Mouse (Mus musculus) common myeloid progenitor, adult 5-6 weeks (primary cell): ENCODE data around the gene Naa40. TPM values are rescaled to one million over a fixed set of nuclear protein-coding genes. Genes with fewer than 3 reads are reported as not detected.
A peak's percentile ranks its signal among the peaks of the same experiment; 100 is the strongest.

Experiments used
- ATAC-seq: replicated peaks from 2 replicates; pipeline ENCODE4 v1.8.0; 2016; ENCODE audit warnings: low read depth, mild to moderate bottlenecking, moderate TSS enrichment, inconsistent platforms; ENCODE audit not compliant: poor library complexity, severe bottlenecking
- total RNA-seq: library from RNA; stranded (forward); fragments of 200-1000, 187-1606 nt; gene quantifications from 2 replicates; pipeline ENCODE4 v1.2.3, GENCODE M21; 2017

Naa40 gene
- total RNA-seq, 1 experiment from 2014 or later: 39.4 TPM

GRCm38 (mm10) chr19:7218753-7219152 lies 22.2 kb downstream of the Naa40 start:
- no peak for ATAC-seq

GRCm38 (mm10) chr19:7217926-7218267 lies 23.1 kb downstream of the Naa40 start:
- peak; percentile 18 for ATAC-seq

- ATAC-seq: peak; percentile 96
Measured at GRCm38 (mm10) chr19:7217162-7217925, 23.6 kb downstream of the Naa40 start, which contains the start of gene Cox8a. TSS of gene Cox8a (minus strand) at chr19:7217616.

- ATAC-seq: no peak
Measured at GRCm38 (mm10) chr19:7214484-7214883, 26.5 kb downstream of the Naa40 start.

- no peak for ATAC-seq
Measured at GRCm38 (mm10) chr19:7213010-7213409, 28.0 kb downstream of the Naa40 start.

GRCm38 (mm10) chr19:7212216-7212615 lies 28.8 kb downstream of the Naa40 start:
- ATAC-seq: no peak

GRCm38 (mm10) chr19:7209907-7210646 lies 30.9 kb downstream of the Naa40 start:
- ATAC-seq: no peak

GRCm38 (mm10) chr19:7205753-7206736 lies 34.9 kb downstream of the Naa40 start, which contains the start of gene Otub1:
TSS of gene Otub1 (minus strand) at chr19:7206316.
- peak; percentile 94 for ATAC-seq

- no peak for ATAC-seq
Measured at GRCm38 (mm10) chr19:7205326-7205725, 35.7 kb downstream of the Naa40 start.

GRCm38 (mm10) chr19:7204898-7205297 lies 36.1 kb downstream of the Naa40 start:
- ATAC-seq: no peak

- no peak for ATAC-seq
Measured at GRCm38 (mm10) chr19:7200427-7200826, 40.6 kb downstream of the Naa40 start.

- ATAC-seq: no peak
Measured at GRCm38 (mm10) chr19:7199089-7199488, 41.9 kb downstream of the Naa40 start.

- ATAC-seq: no peak
Measured at GRCm38 (mm10) chr19:7197445-7197844, 43.5 kb downstream of the Naa40 start.

GRCm38 (mm10) chr19:7196741-7197270 lies 44.2 kb downstream of the Naa40 start:
- ATAC-seq: no peak

GRCm38 (mm10) chr19:7195900-7196728 lies 44.9 kb downstream of the Naa40 start:
- peak; percentile 53; the same call in 1 of the 2 replicates for ATAC-seq

- no peak for ATAC-seq
Measured at GRCm38 (mm10) chr19:7192561-7192967, 48.4 kb downstream of the Naa40 start.

GRCm38 (mm10) chr19:7191639-7192038 lies 49.3 kb downstream of the Naa40 start:
- no peak for ATAC-seq

GRCm38 (mm10) chr19:7190986-7191385 lies 50.0 kb downstream of the Naa40 start:
- ATAC-seq: no peak

- ATAC-seq: no peak
Measured at GRCm38 (mm10) chr19:7189026-7189425, 52.0 kb downstream of the Naa40 start.
